Mouse (Mus musculus) cerebellum, postnatal 14 days (tissue): ENCODE measurements around the gene Nadk.

Source experiments
- DNase-seq, 2 experiments: peaks; one replicate each; pipeline ENCODE4 v3.0.0; 2021; ENCODE audit warnings: mixed read lengths in 2 of 2

Nadk gene

DNA sequence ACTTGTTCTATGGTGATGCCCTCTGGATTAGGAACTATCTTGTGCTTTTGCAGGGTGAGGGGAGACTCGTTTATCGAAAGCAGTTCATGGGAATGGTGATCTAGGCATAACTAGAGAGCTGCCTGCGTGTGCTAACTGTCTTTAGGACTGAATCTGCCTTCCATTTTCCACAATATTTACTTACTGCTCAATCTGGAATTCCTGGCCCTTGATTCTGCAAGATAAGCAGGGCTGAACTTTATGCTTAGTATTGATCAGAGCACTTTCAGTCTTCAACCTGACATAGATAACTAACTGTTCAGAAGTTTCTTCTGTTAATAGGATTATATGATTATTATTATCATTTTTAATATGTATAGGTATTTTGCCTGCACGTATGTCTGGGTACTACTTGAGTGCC lies 43.0 kb downstream of the Nadk start:
- DNase-seq = no peak

DNA sequence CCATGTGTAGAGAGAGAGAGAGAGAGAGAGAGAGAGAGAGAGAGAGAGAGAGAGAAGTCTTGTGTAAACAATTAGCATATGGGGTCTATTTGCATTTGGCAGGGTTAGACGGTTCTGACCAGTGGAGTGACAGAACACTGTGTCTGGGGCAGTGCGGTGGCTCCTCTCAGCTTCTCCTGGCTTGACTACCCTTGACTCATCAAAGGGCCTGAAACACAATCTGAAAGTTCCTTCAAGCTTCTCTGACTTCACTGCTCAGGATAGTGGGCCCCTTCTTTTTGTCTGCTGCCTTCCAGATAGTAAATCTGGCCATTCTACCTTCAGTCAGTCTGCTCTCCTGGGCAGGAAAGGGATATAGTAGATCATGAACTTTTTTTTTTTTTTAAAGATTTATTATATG lies 44.6 kb downstream of the Nadk start:
- DNase-seq = no peak

DNA sequence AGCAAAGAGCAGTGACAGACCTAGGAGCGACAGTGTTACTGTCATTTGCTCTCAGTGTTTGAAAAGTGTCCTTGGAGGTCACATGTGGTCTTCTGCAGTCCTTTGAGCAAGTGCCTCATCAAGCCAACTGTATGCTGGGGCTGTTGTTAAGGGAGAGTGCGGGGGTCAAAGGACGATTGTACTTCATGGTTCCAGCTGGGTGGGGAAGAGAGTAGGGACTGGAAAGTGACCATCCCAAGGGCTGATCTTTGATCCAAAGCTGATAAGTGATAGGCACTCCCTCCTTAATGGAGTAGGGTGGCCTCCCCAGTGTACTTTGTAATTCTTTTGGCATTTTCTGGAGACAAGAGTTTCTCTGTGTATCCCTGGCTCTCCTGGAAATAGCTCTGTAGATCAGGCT lies 49.7 kb downstream of the Nadk start:
- DNase-seq = no peak

DNA sequence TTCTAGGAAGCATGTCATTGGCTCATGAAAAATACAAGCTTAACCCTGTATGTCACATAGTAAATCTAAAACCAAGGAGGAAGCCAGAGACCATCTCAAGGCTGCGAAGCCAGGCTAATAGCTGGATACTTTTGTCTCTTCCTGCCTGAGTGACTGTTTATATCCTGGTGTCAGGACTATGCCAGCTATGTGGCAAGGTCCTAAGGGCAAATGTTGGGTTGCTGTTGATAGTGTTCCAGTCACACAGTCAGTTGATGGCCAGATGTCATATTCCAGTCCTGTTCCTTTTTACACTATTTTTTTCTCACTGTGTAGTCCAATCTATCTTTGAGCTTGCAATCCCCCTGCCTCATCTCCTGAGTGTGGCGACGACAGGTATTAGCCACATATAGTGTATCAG lies 51.1 kb downstream of the Nadk start:
- DNase-seq = no peak

DNA sequence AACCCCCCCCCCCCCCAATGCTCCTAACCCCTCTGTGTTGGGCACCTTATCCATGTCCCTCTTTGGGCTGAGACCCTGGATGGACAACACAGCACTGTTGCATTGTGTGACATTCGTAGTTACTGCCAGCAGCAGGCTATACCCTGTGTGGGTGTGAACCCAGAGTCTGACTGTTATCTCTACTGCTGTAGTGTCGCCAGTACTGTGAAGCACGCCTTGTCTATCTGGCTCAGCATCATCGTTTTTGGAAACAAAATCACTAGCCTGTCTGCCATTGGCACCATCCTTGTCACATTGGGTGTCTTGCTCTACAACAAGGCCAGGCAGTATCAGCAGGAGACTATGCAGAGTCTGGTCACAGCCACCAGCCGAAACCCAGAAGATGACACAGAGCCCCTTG lies 56.1 kb downstream of the Nadk start:
- DNase-seq = no peak

DNA sequence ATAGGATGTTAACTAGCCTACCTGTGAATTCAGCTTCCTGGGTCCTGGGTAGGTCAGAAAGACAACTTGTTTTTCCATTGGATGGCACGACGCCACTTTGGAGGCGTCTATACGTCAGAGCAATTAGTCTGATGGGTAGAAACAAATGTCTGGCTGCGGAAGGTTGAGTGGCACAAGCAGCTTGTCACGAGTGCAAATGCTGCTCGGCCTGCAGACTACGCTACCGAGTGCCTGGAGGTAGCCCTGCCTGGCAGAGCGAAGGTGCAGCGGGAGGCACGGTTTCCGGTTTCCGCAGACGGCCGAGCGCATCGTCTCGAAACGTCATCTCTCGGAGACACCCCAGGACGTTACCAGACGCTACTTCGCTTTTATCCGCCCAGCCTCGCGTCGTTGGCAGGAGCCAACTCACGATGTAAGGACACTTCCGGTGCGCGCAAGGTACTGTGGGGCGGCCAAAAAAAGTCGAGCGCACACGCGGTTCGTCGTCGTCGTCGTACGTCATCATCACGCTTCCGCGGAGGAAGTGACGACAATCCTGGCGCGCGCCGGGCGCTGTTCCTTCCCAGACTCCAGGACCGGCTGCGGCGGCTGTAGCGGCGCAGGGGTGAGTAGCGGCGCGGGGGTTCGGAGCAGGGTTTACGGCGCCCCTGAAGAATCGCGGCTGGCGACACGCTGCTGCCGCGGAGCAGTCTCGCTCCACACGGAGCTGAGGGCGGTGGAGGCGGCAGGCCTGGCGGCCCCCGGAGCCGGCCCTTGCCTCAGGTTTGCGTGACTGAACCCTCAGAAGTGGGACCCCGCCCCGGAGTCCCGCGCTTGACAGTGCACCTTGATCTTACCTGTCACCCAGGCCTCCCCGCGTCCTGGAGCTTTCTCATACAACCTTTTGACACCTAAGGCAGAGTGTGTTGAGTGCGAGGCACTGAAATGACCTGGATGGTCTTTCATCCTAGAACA lies 62.4 kb downstream of the Nadk start, which contains the start of gene Cdk11b:
Gene Cdk11b (plus strand): TSS at position 517 of the 954 bp plus-strand sequence.
- peak; percentile 96 to 98 for DNase-seq

DNA sequence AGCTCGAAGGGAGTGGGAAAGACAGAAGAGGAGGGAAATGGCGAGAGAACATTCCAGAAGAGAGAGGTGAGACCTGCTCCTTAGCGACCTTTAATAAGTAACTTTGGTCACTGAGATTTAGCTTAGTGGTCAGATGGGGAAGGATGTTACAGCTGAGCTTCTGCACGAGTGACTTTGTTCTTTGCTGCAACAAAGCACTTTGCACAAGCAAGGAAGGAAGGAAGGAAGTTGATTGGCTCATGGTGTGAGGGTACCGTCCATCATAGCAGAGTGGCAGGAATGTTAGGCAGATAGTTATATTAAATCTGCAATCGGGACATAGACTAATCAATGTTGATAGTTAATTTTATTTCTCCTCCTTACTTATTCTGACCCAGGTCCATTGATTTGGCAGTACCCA lies 68.1 kb downstream of the Nadk start:
- DNase-seq = no peak

DNA sequence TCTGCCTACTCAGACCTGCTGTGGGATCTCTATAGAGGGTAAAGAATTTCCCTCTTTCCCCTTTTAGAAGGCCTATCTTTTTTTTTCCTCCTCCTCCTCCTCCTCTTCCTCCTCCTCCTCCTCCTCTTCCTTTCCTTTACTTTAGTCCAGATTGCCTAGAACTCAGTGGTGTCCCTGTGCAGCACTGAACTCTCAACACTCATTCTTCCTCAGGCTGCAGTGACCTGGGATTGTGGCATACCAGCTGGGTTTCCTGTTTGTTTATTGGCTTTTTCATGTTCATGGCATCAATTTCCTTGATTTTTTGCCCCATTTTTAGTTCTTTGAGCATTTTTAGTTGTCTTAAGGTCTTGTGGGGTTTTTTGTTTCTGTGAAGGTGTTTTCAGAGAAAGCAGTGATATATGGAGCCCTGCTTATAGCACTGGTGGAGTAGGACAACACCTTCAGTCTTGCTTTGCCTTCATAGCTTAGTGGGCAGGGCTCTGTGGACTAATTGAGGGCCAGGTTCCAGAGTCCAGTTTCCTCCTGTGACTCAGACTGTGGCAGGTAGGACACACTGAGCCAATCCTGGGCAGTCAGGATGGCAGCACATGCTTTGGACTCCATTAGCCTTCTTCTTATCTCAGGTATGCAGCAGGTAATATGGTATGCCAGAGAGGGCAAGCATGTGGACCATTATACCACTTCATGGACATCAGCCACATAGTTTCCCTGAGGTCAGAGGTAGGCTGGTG lies 73.8 kb downstream of the Nadk start:
- DNase-seq = no peak
